Mouse (Mus musculus) neural tube, embryonic 14.5 days (tissue): Measurements from ENCODE around the gene Chst15. TPM values are rescaled to one million over a fixed set of nuclear protein-coding genes. Genes with fewer than 3 reads are reported as not detected.

Experiments used
- ATAC-seq: fragments of 200-750 bp; cut with Nextera tagmentation; 2 replicates; pipeline ENCODE4 v1.8.0; 2017; ENCODE audit warnings: low read depth, mild to moderate bottlenecking, moderate TSS enrichment, moderate library complexity
- H3K27ac ChIP-seq: fragments of 300-500 bp; sonication (generic); 2 replicates; pipeline ENCODE4 v1.5.1; 2014; ENCODE audit warnings: low read depth, mild to moderate bottlenecking, control low read depth, low read length, moderate library complexity, mixed read lengths
- H3K27me3 ChIP-seq: fragments of 300-500 bp; sonication (generic); 2 replicates; pipeline ENCODE4 v1.6.1; 2014; ENCODE audit warnings: low read length; ENCODE audit not compliant: control insufficient read depth, insufficient read depth
- H3K36me3 ChIP-seq: fragments of 300-500 bp; sonication (generic); 2 replicates; pipeline ENCODE4 v1.6.1; 2014; ENCODE audit warnings: low read length, mixed read lengths; ENCODE audit not compliant: control insufficient read depth, insufficient read depth
- H3K4me1 ChIP-seq: fragments of 300-500 bp; sonication (generic); 2 replicates; pipeline ENCODE4 v1.6.1; 2014; ENCODE audit warnings: low read length; ENCODE audit not compliant: control insufficient read depth, insufficient read depth
- H3K4me2 ChIP-seq: fragments of 300-500 bp; sonication (generic); 2 replicates; pipeline ENCODE4 v1.6.1; 2014; ENCODE audit warnings: mild to moderate bottlenecking, low read depth, low read length, control low read depth
- H3K4me3 ChIP-seq: fragments of 300-500 bp; sonication (generic); 2 replicates; pipeline ENCODE4 v1.5.1; 2014; ENCODE audit warnings: low read depth, low read length, control low read depth, mixed read lengths
- H3K9ac ChIP-seq: fragments of 300-500 bp; sonication (generic); replicated peaks from 2 replicates; pipeline ENCODE4 v1.6.1; 2014; ENCODE audit warnings: low read depth, mild to moderate bottlenecking, control low read depth, low read length, mixed read lengths
- H3K9me3 ChIP-seq: fragments of 300-500 bp; sonication (generic); 2 replicates; pipeline ENCODE4 v1.6.1; 2016; ENCODE audit warnings: low read length; ENCODE audit not compliant: control insufficient read depth
- WGBS: fragments of 180-500 bp; shearing (Covaris S2); extraction: QIAGEN DNeasy Blood & Tissue Kit; methylation state at CpG from one replicate; pipeline ENCODE4 v1.1.7; 2014; 5-methylcytosine and 5-hydroxymethylcytosine counted together
- polyA plus RNA-seq: library from polyadenylated mRNA; unstranded; fragments of >200 nt; fragmentation: Nextera tagmentation; extraction: Ambion mirVana; gene quantifications from 2 replicates; pipeline ENCODE4 v1.2.1, GENCODE M21; 2014

Chst15 gene
- polyA plus RNA-seq, result 16.7 and 20.7 TPM in 2 replicates

GRCm38 (mm10) chr7:132317036-132317541 is at the start of gene Chst15:
Gene Chst15 (minus strand): TSS chr7:132317228.
- under 1% methylated on average over 34 of the region's 34 CpGs for WGBS
- peak; percentile 47 for ATAC-seq
- no peaks in the 10 kb centered on the region for H3K9me3 ChIP-seq
- H3K4me3 ChIP-seq, result peak within 1 kb of the TSS; percentile 80
- peak within 1 kb of the TSS; percentile 85 for H3K4me2 ChIP-seq
- H3K4me1 ChIP-seq, result peaks cover 18% of the 10 kb centered on the region
- no peaks in the 10 kb centered on the region for H3K36me3 ChIP-seq
- peak within 1 kb of the TSS; percentile 87 for H3K9ac ChIP-seq
- no peaks in the 10 kb centered on the region for H3K27me3 ChIP-seq
- H3K27ac ChIP-seq, result peak within 1 kb of the TSS; percentile 88

- no peak overlapping the region for H3K4me3 ChIP-seq
- H3K4me1 ChIP-seq, result peaks cover 10% of the 10 kb centered on the region; the same call in 1 of the 2 replicates
- H3K27me3 ChIP-seq, result no peaks in the 10 kb centered on the region
- no peaks in the 10 kb centered on the region for H3K36me3 ChIP-seq
- H3K4me2 ChIP-seq, result no peak overlapping the region
- 89% methylated on average over 5 of the region's 5 CpGs for WGBS
- H3K27ac ChIP-seq, result no peak overlapping the region
- no peaks in the 10 kb centered on the region for H3K9me3 ChIP-seq
- H3K9ac ChIP-seq, result no peak overlapping the region
- no peak for ATAC-seq
Measured at GRCm38 (mm10) chr7:132365703-132366384, 48.8 kb upstream of the Chst15 start.

GRCm38 (mm10) chr7:132365111-132365510 is 48.1 kb upstream of the Chst15 start:
- H3K36me3 ChIP-seq, result no peaks in the 10 kb centered on the region
- no peak overlapping the region for H3K27ac ChIP-seq
- no peak overlapping the region for H3K9ac ChIP-seq
- H3K4me2 ChIP-seq, result no peak overlapping the region
- no peak overlapping the region for H3K4me3 ChIP-seq
- H3K27me3 ChIP-seq, result no peaks in the 10 kb centered on the region
- 84% methylated on average over 5 of the region's 5 CpGs for WGBS
- ATAC-seq, result no peak
- peaks cover 10% of the 10 kb centered on the region; the same call in 1 of the 2 replicates for H3K4me1 ChIP-seq
- no peaks in the 10 kb centered on the region for H3K9me3 ChIP-seq

- peaks cover 10% of the 10 kb centered on the region; the same call in 1 of the 2 replicates for H3K4me1 ChIP-seq
- ATAC-seq, result no peak
- H3K36me3 ChIP-seq, result no peaks in the 10 kb centered on the region
- no peak overlapping the region for H3K4me2 ChIP-seq
- H3K9me3 ChIP-seq, result no peaks in the 10 kb centered on the region
- no peak overlapping the region for H3K9ac ChIP-seq
- no peak overlapping the region for H3K4me3 ChIP-seq
- H3K27me3 ChIP-seq, result no peaks in the 10 kb centered on the region
- WGBS, result 65% methylated on average over 5 of the region's 5 CpGs
- no peak overlapping the region for H3K27ac ChIP-seq
Measured at GRCm38 (mm10) chr7:132364506-132364905, 47.5 kb upstream of the Chst15 start.

- 64% methylated on average over 4 of the region's 4 CpGs for WGBS
- Histone ChIP-seq H3K9ac (no peak overlapping the region), H3K27ac (no peak overlapping the region), H3K4me3 (no peak overlapping the region), H3K4me1 (0 out of 2 replicates have a peak, but pooled peaks cover 4% of the 10 kb centered on the region), H3K36me3 (no peaks in the 10 kb centered on the region), H3K4me2 (no peak overlapping the region), H3K27me3 (no peaks in the 10 kb centered on the region), H3K9me3 (no peaks in the 10 kb centered on the region)
- no peak for ATAC-seq
Measured at GRCm38 (mm10) chr7:132360336-132360735, 43.3 kb upstream of the Chst15 start.

- H3K27me3 ChIP-seq, result no peaks in the 10 kb centered on the region
- H3K36me3 ChIP-seq, result no peaks in the 10 kb centered on the region
- WGBS, result 50% methylated on average over 4 of the region's 4 CpGs
- H3K9me3 ChIP-seq, result no peaks in the 10 kb centered on the region
- H3K4me3 ChIP-seq, result no peak overlapping the region
- H3K4me1 ChIP-seq, result 0 out of 2 replicates have a peak, but pooled peaks cover 4% of the 10 kb centered on the region
- H3K9ac ChIP-seq, result no peak overlapping the region
- no peak overlapping the region for H3K27ac ChIP-seq
- no peak overlapping the region for H3K4me2 ChIP-seq
- no peak for ATAC-seq
Measured at GRCm38 (mm10) chr7:132358709-132359108, 41.7 kb upstream of the Chst15 start.

- Histone ChIP-seq H3K9ac (no peak overlapping the region), H3K9me3 (no peaks in the 10 kb centered on the region), H3K27ac (no peak overlapping the region), H3K4me2 (no peak overlapping the region), H3K4me1 (0 out of 2 replicates have a peak, but pooled peaks cover 1% of the 10 kb centered on the region), H3K4me3 (no peak overlapping the region), H3K27me3 (no peaks in the 10 kb centered on the region), H3K36me3 (no peaks in the 10 kb centered on the region)
- ATAC-seq, result no peak
- 64% methylated on average over 3 of the region's 3 CpGs for WGBS
Measured at GRCm38 (mm10) chr7:132358250-132358649, 41.2 kb upstream of the Chst15 start.

- Histone ChIP-seq H3K36me3 (no peaks in the 10 kb centered on the region), H3K9me3 (no peaks in the 10 kb centered on the region), H3K27me3 (no peaks in the 10 kb centered on the region), H3K4me3 (no peak overlapping the region), H3K9ac (no peak overlapping the region), H3K4me2 (no peak overlapping the region), H3K4me1 (no peaks in the 10 kb centered on the region), H3K27ac (no peak overlapping the region)
- ATAC-seq, result no peak
- WGBS, result 90% methylated on average over 3 of the region's 3 CpGs
Measured at GRCm38 (mm10) chr7:132357841-132358237, 40.8 kb upstream of the Chst15 start.
